Mouse (Mus musculus): ENCODE results near the gene Psg19.
"Not testable (repeated sequence)": the region's sequence is repeated elsewhere in the genome, so short reads cannot be mapped to it uniquely, and the experiment has no call there.

- not testable (repeated sequence) for TF ChIP-seq CTCF (IDR thresholded peaks at IDR 0.05; ENCODE audit: extremely low read depth, insufficient read depth, insufficient read length, insufficient replicate concordance); POLR2A (IDR thresholded peaks at IDR 0.05; ENCODE audit: low read depth, low read length)
Observed at GRCm38 (mm10) chr7:18747420-18747819, 50.9 kb downstream of the Psg19 start.

Measured in spleen, adult 2 months (tissue).